Comparison of ENCODE assay signal across 9 mouse cellular contexts in genomic region chr16:44691561-44692141, GRCm38 (mm10). TPM values are rescaled to one million over a fixed set of nuclear protein-coding genes. Genes with fewer than 3 reads are reported as not detected.
DNase-seq lines count a peak whose midpoint lies in the region; ATAC-seq and TF ChIP-seq lines count a peak whose summit lies in the region.
"Had no signal": no experiment of that assay in that cellular context is flagged by ENCODE, and none has a peak within 500 bp of the region (broad histone marks: within the 10 kb centered on the region; RNA-seq: fewer than 3 reads in every experiment).

No protein-coding gene starts in this region.

- TF ChIP-seq POLR2A in thymus, adult 2 months (IDR thresholded peaks at IDR 0.05; ENCODE audit: control insufficient read depth, extremely low read depth, insufficient read depth, low read length, poor library complexity): no peak

- intact Hi-C loops in gastrocnemius, postnatal 14 days (cut with DNase I; ENCODE audit: low total_unique reads): no loop called here

- peak overlapping the region; percentile 56; the same call in 1 of the 2 replicates for H3K27ac ChIP-seq in forebrain, embryonic 10.5 days
- no peak overlapping the region for H3K27ac ChIP-seq in forebrain, embryonic 11.5 days (ENCODE audit: low read depth, low read length)
- H3K27ac ChIP-seq in thymus, adult 2 months (ENCODE audit: control insufficient read depth, insufficient read depth, low read length): no peak overlapping the region

- H3K4me2 ChIP-seq in forebrain, embryonic 11.5 days (ENCODE audit: low read depth, low read length, severe bottlenecking): no peak overlapping the region

- TF ChIP-seq CTCF in thymus, adult 2 months (IDR thresholded peaks at IDR 0.05; ENCODE audit: borderline replicate concordance, control insufficient read depth, extremely low read depth, insufficient read depth, low read length, poor library complexity): no peak

- no peak overlapping the region for H3K9ac ChIP-seq in forebrain, embryonic 11.5 days (ENCODE audit: low read length)

- peaks cover 9% of the 10 kb centered on the region; the same call in 1 of the 2 replicates for H3K27me3 ChIP-seq in forebrain, embryonic 10.5 days (ENCODE audit: poor library complexity, severe bottlenecking)
- H3K27me3 ChIP-seq in forebrain, embryonic 11.5 days (ENCODE audit: control insufficient read depth, insufficient read depth, low read length): no peaks in the 10 kb centered on the region
- 0 out of 2 replicates have a peak, but pooled peaks cover 2% of the 10 kb centered on the region for H3K27me3 ChIP-seq in thymus, adult 2 months (ENCODE audit: control insufficient read depth, insufficient read depth, low read length)

- H3K36me3 ChIP-seq in forebrain, embryonic 10.5 days (replicated peaks): no peaks in the 10 kb centered on the region
- H3K36me3 ChIP-seq in forebrain, embryonic 11.5 days (ENCODE audit: control insufficient read depth, insufficient read depth, low read length): no peaks in the 10 kb centered on the region
- H3K36me3 ChIP-seq in thymus, adult 2 months (ENCODE audit: control insufficient read depth, insufficient read depth, low read length): no peaks in the 10 kb centered on the region

- peaks cover 65% of the 10 kb centered on the region for H3K4me1 ChIP-seq in forebrain, embryonic 10.5 days
- peaks cover 14% of the 10 kb centered on the region for H3K4me1 ChIP-seq in forebrain, embryonic 11.5 days (replicated peaks; ENCODE audit: control insufficient read depth, insufficient read depth, low read length)
- peaks cover 7% of the 10 kb centered on the region for H3K4me1 ChIP-seq in thymus, adult 2 months (replicated peaks; ENCODE audit: control insufficient read depth, insufficient read depth, low read length)

- no peak for DNase-seq in forebrain, embryonic 10.5 days (ENCODE audit: extremely low spot score, low spot score)
- DNase-seq in forebrain, embryonic 11.5 days (ENCODE audit: low spot score): no peak
- DNase-seq in cerebellum, adult 8-10 months: peak; percentile 56
- DNase-seq in gastrocnemius, postnatal 14 days: peak; percentile 70
- DNase-seq in induced T-regulatory cell, adult 2 months (ENCODE audit: low read depth): peak; percentile 73
- peak; percentile 47 to 64 for DNase-seq in layer of hippocampus, postnatal 36 days
- DNase-seq in thymus, adult 2 months: peak; percentile 29

- 81% methylated on average over 17 of the region's 17 CpGs for WGBS in forebrain, embryonic 10.5 days
- WGBS in forebrain, embryonic 11.5 days: 73% methylated on average over 17 of the region's 17 CpGs
- WGBS in thymus, adult 2 months: 55% methylated on average over 17 of the region's 17 CpGs

- no peaks in the 10 kb centered on the region for H3K9me3 ChIP-seq in forebrain, embryonic 10.5 days
- H3K9me3 ChIP-seq in forebrain, embryonic 11.5 days (ENCODE audit: control insufficient read depth, low read length): no peaks in the 10 kb centered on the region

- ATAC-seq in forebrain, embryonic 11.5 days (replicated peaks; ENCODE audit: low FRiP score): no peak
- ATAC-seq in megakaryocyte, adult 5-6 weeks (ENCODE audit: poor library complexity, severe bottlenecking): peak; percentile 64

- no peak overlapping the region for H3K4me3 ChIP-seq in forebrain, embryonic 10.5 days
- no peak overlapping the region for H3K4me3 ChIP-seq in forebrain, embryonic 11.5 days (ENCODE audit: low read depth, low read length)
- no peak overlapping the region for H3K4me3 ChIP-seq in thymus, adult 2 months (ENCODE audit: control insufficient read depth, insufficient read depth, low read length)
- H3K4me3 ChIP-seq: erythroblast, embryonic 14.5 days had no signal

RNA-seq across cellular contexts. Expression of gene Nepro, which starts 32.5 kb away (rescaled TPM):
- 15.4 and 17.1 TPM in 2 replicates for polyA plus RNA-seq in forebrain, embryonic 10.5 days (2016; fragmentation: Nextera tagmentation; extraction: Ambion mirVana)
- polyA plus RNA-seq in forebrain, embryonic 11.5 days (2014; fragmentation: Nextera tagmentation; extraction: Ambion mirVana): 11.9 and 13.2 TPM in 2 replicates
- 1 to 10 TPM; 3.6 to 4.2 TPM for total RNA-seq in gastrocnemius, postnatal 14 days (2021)
- total RNA-seq in layer of hippocampus, postnatal 36 days (2021): 1 to 10 TPM; 5.4 to 6.0 TPM
- 8.6 and 11.2 TPM in 2 replicates for total RNA-seq in megakaryocyte, adult 5-6 weeks (2015)
- 13.4 and 15.1 TPM in 2 replicates for total RNA-seq in megakaryocyte, adult 5-6 weeks (2017)
- 6.8 and 7.9 TPM in 2 replicates for polyA plus RNA-seq in thymus, adult 2 months (2012; rRNA removed)

RNA-seq across cellular contexts. Expression of gene Gtpbp8, which starts 54.5 kb away (rescaled TPM):
- 31.9 and 32.4 TPM in 2 replicates for polyA plus RNA-seq in forebrain, embryonic 10.5 days (2016; fragmentation: Nextera tagmentation; extraction: Ambion mirVana)
- 29.6 and 34.2 TPM in 2 replicates for polyA plus RNA-seq in forebrain, embryonic 11.5 days (2014; fragmentation: Nextera tagmentation; extraction: Ambion mirVana)
- total RNA-seq in gastrocnemius, postnatal 14 days (2021): 10 to 100 TPM in 1 of 2 experiments, 1 to 10 TPM in 1; 8.5 to 12.7 TPM
- total RNA-seq in layer of hippocampus, postnatal 36 days (2021): 10 to 100 TPM; 24.7 to 25.1 TPM
- 5.8 and 17.2 TPM in 2 replicates for total RNA-seq in megakaryocyte, adult 5-6 weeks (2015)
- 11.1 and 13.2 TPM in 2 replicates for total RNA-seq in megakaryocyte, adult 5-6 weeks (2017)
- 5.1 and 5.4 TPM in 2 replicates for polyA plus RNA-seq in thymus, adult 2 months (2012; rRNA removed)

Comparison
In these comparisons a context has a peak if more than half of its experiments do, and no peak if none do; other contexts are left out.
1. DNase-seq: peak in cerebellum, adult 8-10 months (single experiment), gastrocnemius, postnatal 14 days (single experiment), induced T-regulatory cell, adult 2 months (single experiment), layer of hippocampus, postnatal 36 days (2 of 2) and thymus, adult 2 months (single experiment); none in forebrain, embryonic 10.5 days (single experiment) and forebrain, embryonic 11.5 days (single experiment).